Mouse (Mus musculus): ENCODE results near the gene Ift46.

- no peak for TF ChIP-seq CTCF (conservative IDR thresholded peaks at IDR 0.05; ENCODE audit: low read length)
- TF ChIP-seq NANOG (IDR thresholded peaks at IDR 0.05; ENCODE audit: borderline replicate concordance, low read length), result no peak
- TF ChIP-seq POU5F1 (IDR thresholded peaks at IDR 0.05; ENCODE audit: borderline replicate concordance, low read length), result no peak
These were observed 39.4 kb downstream of the Ift46 start for GRCm38 (mm10) chr9:44807141-44807540.

All from E14TG2a.4 (cell line).